Mouse (Mus musculus): ENCODE data around the gene BC049762. TPM values are rescaled to one million over a fixed set of nuclear protein-coding genes. Genes with fewer than 3 reads are reported as not detected.

Gene BC049762
- 0.32 TPM for polyA plus RNA-seq (2017; shearing (Covaris generic))

DNA sequence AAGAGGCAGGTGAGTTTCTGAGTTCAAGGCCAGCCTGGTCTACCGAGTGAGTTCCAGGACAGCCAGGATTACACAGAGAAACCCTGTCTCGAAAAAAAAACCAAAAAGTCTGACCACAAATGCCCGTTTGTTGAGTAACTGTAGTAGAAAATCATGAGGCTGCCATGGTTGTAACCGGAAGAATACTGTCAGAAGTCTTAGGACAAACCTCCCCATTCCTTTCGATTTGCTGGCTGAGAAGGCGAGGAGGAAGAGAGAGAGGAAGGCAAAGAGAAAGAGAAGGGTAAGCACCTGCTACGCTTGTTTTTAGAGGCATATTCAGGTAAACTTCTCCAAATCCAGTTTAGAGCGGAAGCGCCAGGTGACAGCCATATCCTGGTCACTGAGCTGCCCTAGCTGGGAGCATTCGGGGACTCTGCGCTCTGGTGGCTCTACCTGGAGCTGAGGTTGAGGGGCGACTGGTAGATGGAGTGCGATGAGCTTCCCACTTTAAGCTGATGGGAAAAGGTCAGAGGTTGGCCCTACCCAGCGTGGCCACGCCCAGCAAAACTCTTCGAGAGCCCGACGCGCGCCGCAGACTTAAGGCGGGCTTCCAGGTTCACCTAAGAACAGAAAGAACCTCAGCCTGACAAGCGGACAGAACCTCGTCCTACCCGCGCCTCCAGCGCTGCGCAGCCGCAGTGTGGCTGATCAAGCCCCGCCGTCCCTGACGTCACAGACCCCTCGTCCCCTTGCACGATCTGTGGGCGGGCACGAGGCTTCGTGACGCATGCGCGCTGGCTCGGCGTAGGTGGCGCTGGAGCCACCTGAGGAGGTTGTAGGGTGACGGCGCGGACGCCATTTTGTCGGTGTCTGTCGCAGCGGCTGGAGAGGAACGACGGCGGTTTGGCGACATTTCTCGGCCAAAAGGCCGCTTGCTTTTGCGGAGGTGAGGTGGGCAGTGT is at the start of gene BC049762:
Gene BC049762 (minus strand): TSS at position 705 of the 944 bp plus-strand sequence.

GRCm38 (mm10) chr11:51289564-51290041 is 26.8 kb upstream of the BC049762 start, which contains the start of gene Col23a1:
Col23a1 (plus strand) TSS chr11:51289920.

DNA sequence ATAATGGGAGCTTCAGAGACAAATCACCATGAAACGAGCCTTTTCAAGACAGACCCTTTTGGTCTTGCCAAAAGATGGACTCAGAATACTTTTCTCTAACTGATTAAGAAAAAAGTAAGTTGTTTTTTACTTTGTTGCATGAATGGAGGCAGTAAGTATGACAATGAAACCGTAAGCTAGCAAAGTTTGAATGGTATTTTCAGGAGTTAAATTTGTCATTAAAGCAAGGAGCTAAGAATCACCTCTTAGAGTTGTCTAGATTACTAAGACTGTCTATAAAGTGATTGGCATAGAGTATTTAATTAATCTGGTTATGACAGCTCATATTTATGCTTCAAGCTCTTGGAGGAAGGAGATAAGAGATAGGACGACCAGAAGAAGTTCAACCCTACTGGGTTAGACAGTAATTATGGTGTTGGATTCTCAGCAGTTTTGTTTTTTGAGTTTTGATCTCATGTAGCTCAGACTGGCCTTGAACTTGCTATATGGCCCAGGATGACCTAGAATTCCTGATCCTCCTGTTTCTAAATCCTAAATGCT is 1.1 kb downstream of the BC049762 start, which contains the start of gene Clk4:
Gene Clk4 (plus strand): TSS at position 51 of the 540 bp plus-strand sequence.

DNA sequence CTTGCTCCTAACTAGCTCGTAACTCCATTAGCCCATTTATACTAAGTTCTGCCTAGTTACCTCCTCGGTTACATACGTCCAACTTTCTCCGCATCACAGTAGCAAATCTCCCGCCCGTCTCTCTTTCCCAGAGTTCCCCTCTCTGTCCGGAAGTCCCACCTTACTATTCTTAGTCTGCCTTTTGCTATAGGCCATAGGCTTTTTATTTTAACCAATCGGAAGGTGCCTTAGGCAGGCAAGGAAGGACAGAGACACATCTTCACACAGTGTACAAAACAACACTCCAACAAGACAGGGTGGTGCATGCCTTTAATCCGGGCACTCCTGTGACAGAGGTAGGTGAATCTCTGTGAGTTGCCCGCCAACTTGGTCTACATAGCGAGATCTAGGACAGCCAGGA is 42.5 kb downstream of the BC049762 start, which contains the start of gene Gm12569:
Gene Gm12569 (plus strand): TSS at position 166 of the 400 bp plus-strand sequence.

Other genes with a start within 250 kb of the BC049762 start
- 0.06 TPM for gene Olfr54, start 248.8 kb downstream of the BC049762 start, polyA plus RNA-seq (2017; shearing (Covaris generic))
- not detected for gene Olfr1375, start 214.9 kb downstream of the BC049762 start, polyA plus RNA-seq (2017; shearing (Covaris generic))
- gene Zfp354a, start 203.8 kb downstream of the BC049762 start, polyA plus RNA-seq (2017; shearing (Covaris generic)), result not detected
- gene Gm12569, start 42.6 kb downstream of the BC049762 start, polyA plus RNA-seq (2017; shearing (Covaris generic)), result not detected
- gene Clk4, start 1.3 kb downstream of the BC049762 start, polyA plus RNA-seq (2017; shearing (Covaris generic)), result 217 TPM
- gene Col23a1, start 26.9 kb upstream of the BC049762 start, polyA plus RNA-seq (2017; shearing (Covaris generic)), result 0.63 TPM